Mouse (Mus musculus): ENCODE results near the gene Zfp106.
A peak's percentile ranks its signal among the peaks of the same experiment; 100 is the strongest.

Zfp106 gene

DNA sequence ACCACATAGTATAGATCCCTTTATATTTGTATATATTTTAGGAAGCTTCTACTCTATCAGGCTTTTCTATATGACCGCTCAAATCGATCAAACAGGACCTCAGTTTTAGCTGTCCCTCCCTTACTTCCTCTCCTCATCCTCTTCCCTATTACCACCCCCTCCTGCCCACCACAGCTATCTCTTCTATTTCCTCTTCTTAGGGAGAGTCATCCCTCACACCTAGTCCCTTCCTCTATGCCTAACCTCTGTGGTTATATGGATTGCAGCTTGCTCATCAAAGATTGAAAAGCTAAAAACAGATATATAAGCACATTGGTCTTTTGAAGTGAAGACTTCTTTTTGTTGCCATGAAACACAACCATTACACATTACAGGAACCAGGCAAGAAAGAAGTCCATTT lies 18.9 kb downstream of the Zfp106 start:
- no peak for DNase-seq (ENCODE audit: low spot score)

DNA sequence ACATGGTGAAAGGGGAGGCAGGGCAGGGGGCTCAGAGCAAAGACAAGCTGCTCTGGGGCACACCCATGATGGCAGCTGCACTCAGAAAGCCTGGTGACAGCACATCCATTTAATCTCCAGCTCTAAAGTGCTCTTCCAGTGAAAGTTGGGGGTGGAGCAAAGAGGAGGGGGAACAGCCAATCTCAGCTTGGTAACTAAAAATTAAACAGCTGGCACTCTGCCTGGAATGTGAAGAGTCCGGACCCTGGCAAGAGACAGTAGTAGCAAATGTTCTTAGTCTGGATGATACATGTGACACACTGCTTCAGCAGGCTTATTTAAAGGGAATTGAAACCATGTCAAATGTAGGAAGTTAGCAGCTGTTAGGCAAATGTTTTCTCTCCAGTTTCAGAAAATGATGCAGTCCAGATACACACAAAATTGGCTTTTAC lies 23.9 kb downstream of the Zfp106 start:
- DNase-seq (ENCODE audit: low spot score) = peak; percentile 94

DNA sequence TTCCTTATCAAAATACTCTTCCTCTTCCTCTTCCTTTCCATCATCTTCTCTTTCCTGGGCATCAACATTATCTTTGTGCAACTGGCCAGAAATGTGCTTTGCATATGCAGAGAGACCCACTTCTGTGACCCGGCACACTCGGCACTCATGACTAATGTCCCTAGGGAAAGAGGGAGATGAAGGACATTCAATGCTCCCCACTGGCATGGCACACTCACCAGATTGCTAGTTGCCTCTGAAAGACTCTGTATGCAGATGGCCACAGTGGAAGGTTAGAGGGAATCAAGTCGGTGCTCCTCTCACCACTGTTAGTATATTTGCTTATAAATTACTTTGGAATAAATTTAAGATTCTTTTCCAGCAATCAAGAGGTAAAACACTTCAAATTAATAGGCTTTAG lies 24.3 kb downstream of the Zfp106 start:
- DNase-seq (ENCODE audit: low spot score) = no peak

DNA sequence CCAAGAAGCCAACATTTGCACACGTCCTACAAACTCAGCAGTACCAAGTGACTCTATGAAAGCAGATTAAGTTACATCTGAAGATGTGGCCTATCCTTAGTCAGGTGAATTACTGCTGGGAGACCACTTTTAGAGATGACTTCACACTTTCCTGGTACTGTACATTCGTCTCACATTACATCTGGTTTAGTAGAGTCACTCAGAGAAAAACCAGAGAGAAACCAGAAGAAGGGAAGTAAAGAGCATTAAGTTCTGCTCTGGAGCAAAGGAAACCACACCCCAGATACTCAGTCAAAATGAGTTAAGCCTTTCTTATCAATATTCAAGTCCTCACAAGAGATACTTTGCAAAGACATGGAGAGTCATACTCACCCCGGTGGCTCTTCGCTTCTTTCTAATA lies 32.4 kb downstream of the Zfp106 start:
- DNase-seq (ENCODE audit: low spot score) = no peak

DNA sequence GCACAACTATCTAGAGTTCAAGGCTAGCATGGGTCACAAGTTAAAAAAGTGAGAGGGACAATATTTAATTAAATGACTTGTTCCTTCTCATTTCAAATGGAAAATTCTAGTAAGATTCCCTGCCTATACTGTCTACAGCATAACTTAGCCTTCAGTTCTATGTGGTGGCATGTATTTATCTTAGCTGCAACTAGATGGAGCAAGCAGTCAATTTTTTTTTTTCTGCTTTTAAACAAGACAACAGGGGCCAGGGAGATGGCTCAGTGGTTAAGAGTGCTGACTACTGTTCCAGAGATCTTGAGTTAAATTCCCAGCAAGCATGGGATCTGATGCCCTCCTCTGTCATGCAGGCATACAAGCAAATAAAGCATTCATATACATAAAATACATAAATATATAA lies 34.1 kb downstream of the Zfp106 start:
- no peak for DNase-seq (ENCODE audit: low spot score)

DNA sequence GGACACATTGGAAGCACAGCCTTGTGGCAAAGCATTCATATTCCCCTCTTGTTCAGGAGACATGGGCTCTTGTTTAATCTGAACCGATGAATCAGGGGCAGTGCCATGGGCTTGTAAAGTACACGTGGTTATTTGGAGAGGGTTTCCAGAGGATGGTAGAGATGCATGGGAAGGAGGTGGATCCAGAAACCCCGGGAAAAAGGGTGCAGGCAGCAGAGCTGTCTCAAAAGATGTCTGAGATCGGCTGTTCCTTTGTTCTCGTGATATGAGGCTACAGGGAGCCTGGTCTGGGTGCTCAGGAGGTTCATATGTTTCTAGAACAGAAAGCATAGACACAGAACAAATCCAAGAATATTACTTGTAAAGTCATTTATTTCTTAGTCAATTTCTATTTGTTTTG lies 36.9 kb downstream of the Zfp106 start:
- DNase-seq (ENCODE audit: low spot score) = no peak

DNA sequence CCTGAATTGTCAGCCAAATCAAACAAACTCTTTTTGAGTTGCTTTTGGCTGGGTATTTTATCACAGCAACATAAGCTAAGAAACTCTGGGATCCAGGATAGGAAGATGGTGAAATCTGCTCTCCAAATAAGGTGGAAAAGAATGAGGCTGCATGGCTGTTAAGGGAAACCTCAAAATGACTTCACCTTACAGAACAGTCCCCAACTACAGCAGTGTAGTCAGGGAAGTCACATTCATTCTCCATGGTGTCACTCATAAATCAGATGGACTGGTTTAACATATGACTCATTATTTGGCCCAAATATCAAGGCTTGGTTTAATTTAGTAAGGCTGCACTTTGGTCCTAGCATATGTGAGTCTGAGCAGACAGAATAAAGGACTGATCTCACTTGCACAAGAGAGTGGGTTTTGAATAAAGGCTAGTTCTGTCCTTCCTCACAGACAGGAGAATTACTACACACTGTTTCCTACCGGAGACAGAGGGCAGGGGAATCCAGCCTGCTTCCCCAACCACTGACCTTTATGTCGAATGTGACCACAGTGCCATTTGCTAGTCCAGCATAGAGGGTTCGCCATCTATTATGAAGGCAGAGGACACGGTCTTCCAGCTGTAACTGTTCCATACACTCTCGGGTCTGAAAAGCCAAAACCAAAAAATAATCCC lies 45.0 kb downstream of the Zfp106 start:
- peak; percentile 41 for DNase-seq (ENCODE audit: low spot score)

DNA sequence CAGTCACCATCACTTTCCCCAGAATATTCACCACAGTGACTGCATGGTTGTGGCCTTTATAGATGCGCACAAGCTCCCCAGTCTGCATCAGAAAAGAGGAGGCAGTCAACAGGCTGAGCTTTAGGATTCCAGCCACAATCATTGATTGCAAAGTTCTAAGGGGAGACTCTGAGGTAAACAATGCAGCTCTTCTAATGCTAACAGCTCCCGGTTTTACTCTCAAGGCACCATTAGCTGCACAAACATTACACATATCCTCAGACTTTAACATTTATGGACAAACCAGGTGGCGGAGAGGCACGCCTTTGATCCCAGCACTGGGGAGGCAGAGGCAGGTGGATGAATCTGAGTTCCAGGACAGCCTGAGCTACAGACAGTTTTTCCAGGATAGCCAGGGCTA lies 49.5 kb downstream of the Zfp106 start:
- no peak for DNase-seq (ENCODE audit: low spot score)

DNA sequence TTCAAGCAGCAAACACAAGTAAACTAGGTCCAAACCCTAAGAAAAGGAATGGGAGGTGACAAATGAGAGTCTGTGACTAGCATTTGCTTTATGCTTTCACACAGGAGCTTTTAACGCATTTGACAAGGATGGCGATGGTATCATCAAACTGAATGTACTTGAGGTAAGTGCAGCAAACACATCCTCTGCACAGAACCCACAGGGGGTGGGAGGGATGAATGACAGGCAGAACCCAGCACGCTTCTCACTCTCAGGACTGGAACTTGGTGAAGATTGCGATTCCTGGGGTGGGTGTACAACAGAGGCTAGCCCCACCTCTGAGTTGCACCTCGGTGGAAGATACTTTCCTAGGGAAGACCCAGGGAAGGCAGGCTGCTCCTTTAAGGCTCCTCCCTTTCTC lies 59.7 kb downstream of the Zfp106 start:
- DNase-seq (ENCODE audit: low spot score) = no peak

DNA sequence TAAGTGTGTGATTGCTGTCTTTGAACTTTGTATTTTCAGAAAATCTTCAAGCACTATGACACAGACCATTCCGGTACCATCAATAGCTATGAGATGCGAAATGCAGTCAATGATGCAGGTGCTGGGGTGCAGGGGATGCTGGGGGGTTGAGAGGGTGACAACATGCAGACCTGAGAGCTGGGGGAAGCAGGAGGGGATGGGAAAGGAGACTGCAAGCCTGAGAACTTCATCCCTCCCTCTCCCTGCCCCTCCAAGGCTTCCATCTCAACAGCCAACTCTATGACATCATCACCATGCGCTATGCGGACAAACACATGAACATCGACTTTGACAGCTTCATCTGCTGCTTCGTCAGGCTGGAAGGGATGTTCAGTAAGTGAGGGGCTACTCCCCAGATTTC lies 60.5 kb downstream of the Zfp106 start:
- DNase-seq (ENCODE audit: low spot score) = no peak

DNA sequence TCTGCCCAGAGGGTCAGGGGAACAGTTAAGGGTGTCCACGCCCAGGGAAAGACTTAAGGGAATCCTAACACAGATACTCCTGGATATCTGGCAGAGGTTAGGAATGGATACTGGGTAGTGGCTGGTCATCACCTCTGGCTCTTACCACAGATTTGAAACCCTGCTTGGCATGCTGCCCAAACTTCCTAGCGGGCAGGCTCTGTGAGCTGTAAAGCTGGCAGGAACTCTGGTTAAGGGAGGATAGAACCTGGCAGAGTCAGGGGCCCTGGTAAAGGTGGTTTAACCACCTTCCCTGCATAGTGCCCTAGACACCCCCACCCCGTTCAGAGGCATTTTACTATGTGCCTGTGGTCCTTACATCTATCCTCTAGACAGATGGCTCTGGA lies 61.0 kb downstream of the Zfp106 start:
- peak; percentile 67 for DNase-seq (ENCODE audit: low spot score)

DNA sequence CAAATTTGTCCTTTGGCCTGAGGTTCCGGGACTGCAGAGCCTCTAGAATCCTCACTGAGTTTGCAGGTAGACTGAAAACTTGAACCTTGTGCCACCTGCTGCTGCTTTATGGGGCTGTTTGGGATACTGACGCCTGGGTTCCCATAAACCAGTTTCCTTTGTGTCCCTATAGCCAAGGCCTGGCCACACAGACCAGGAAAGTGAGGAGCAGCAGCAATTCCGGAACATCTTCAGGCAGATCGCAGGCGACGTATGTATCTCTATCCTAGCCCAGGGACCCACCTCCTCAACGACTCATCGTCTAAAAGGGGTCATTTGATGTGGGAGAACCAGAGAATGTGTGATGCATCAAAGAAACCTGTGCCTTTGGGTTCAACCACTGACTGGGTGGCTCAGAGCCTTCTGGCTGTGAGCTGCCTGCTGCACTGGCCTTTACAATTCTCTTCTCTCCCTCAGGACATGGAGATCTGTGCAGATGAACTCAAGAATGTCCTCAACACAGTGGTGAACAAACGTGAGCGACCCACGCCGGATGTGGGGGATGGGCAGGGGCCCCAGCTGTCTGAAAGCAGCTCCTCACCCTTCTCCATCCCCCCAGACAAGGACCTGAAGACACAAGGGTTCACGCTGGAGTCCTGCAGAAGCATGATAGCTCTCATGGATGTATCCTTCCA lies 61.6 kb downstream of the Zfp106 start:
- DNase-seq (ENCODE audit: low spot score) = no peak

DNA sequence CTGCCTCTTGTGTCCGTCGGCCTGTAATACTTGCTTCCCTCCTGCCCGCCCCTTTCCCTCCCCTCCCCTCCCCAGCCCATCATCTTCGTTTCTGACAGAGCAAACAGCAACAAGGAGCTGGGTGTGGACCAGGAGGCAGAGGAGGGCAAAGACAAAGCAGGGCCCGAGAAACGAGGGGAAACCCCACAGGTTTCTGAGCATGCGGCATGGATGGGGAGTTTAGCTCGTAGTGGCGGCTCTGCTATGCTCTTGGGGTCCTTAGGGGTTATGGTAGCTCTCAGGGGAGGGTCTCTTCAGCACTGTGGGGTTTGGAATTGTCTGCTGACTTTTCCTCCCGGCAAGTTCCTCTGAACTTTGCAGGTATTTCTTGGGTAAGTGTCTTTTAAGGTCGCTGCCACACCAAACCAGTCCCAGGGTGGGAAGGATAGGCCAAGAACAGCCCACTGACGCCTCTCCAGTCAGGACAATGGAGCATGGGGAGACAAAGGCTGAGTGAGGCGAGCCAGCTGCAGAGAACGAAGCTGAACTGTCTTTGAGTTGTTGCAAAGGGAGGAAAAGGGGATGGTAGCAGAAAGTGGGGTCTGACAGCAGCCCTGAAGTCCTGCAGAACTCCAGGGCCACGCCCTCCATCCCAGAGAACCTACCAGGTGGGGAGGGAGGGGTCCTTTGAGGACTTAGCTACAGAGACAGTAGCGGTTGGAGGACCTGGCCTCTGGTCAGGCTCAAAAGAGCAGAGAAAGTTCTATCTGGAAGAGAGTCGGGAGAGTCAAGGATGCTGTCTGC lies 62.3 kb downstream of the Zfp106 start:
- DNase-seq (ENCODE audit: low spot score) = no peak

DNA sequence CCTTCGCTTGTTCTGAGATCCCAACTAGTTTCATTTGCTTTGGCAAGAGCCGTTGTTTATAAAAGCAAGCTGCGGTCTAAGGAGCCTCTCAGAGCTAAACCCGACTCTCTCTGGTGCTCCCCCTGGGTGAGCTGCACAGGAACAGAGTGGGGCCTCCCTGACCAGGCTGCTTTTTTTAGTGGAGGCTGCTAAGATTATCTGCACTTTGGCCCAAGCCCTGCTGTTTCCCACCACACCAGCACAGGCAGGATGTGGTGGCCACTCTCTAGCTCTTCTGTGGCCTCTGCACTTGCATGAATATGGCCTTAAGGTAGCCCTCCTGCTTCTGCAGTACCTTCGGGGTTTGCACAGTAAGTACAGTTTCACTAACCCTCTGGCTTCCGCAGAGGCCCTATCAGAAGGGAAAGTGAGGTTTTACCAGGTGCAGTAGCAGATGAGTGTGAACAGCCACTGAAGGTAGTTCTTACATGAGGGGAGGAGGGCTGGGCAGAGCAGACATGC lies 63.6 kb downstream of the Zfp106 start:
- no peak for DNase-seq (ENCODE audit: low spot score)

DNA sequence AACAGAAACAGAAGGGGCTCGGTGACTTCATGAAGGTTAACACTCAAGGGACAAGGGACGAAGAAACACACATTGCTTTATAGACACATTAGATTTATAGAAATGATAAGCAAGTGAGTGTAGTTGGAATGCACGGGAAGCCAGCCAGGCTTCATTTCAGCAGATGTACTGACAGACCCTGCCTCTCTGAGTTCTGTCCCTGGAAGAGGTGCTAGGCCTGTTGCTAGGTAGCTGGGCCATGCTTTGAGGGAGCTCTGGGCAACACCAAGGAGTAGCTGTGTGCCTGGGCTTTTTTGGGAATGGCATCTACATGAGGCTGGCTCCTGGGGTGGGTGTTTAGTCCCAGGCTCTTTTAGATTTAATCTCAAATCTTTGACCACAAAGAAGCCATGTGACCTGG lies 67.1 kb downstream of the Zfp106 start:
- no peak for DNase-seq (ENCODE audit: low spot score)

DNA sequence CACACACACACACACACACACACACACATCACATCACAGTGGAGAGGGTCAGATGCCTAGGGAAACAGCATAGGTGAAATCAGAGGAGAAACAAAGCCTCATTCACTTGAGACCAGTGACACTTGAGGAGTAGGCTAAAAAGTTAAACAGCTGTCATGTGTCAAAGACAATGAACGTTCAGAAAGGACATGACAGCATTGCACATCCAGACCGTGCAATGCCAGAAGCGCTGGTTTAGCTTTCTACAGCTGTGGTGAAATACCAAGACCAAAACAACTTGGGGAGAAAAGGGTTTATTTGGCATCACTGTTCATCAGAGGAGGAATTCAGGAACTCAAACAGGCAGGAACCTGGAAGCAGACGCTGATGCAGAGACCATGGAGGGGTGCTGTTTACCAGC lies 70.4 kb downstream of the Zfp106 start:
- no peak for DNase-seq (ENCODE audit: low spot score)

DNA sequence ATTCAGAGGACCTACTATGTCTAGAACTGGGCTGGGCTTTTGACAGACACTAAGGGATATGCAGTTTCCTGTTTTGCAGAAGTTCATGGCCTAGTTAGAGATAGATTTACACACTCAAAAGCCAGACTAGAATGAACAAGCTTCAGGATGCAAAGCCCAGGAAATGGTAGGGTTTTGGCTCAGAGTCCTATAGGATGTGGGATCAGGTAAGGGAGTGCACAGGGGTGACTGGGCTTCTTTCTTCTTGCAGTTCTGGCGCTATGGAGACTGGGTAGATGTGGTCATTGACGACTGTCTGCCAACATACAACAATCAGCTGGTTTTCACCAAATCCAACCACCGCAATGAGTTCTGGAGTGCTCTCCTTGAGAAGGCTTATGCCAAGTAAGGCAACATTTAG lies 79.4 kb downstream of the Zfp106 start:
- no peak for DNase-seq (ENCODE audit: low spot score)

DNA sequence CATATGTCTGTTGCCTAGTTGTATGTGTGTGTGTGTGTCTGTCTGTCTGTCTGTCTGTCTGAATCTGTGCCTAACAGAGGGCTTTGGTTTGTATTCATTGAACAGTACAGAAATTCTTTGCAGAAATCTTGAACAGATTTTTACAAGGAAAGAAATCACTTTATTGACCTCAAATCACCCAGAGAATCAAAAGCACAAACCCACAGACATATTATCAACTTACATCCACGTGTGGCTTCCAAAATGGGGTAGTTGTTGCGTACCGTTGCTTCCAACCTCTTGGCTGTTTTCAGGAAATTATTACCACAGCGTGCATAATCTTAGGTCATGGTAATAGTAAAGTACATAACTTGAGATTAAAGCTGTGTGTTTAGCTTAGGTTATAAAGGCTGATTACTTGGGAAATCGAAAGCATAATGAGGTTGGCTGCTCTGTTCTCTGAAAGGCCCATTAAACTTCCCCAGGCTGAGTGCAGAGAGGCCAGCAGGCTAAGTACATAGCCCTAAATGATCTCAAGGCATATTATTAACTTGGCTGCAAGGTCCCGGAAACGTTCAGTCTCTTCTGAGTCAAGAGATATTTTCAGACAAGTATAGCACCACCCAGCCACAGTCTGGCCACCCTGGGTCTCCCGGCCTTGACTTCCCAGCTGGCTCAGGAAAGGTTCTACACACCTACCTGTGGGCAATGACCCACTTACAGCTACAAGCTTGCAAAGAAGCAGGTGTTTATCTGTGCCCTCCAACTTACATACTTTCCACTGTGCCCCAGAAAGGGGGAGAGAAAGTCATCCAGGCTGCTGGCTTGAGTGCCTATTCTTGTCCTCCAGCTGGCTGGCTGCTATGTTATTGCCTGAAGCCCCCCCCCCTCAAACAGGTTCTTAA lies 80.9 kb downstream of the Zfp106 start:
- DNase-seq (ENCODE audit: low spot score) = no peak

DNA sequence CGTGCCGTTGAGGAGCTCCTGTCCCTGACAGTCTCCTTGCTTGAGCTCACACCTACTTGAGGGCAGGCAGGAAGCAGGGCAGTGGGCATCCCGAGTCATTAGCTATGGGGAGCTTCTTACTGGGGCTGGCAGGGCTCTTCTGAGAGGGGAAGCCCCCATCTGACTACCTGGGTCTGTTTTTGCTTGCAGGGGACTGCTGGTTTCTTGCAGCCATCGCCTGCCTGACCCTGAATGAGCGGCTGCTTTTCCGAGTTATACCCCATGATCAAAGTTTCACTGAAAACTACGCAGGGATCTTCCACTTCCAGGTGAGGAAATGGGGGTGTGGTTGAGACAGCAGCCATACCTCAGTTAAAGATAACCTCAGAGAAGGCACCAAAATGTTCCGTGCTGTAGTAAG lies 81.7 kb downstream of the Zfp106 start:
- no peak for DNase-seq (ENCODE audit: low spot score)

DNA sequence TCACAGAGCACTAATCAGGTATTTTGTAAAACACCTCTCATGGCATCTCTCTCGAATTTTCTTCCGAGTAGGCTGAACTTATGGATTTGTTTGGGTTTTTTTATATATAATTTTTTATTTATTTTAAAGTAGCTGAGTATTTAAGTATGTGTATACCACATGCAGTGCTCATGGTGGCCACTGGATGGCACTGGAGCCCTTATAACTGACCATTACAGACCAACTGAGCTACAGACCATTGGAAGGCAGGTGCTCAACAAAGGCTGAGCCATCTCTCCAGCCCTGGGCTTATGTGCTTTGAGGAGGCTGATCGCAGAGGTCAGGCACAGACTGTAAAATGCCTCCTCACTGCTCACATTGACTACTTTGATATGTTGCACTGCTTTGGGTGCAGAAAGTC lies 85.0 kb downstream of the Zfp106 start:
- DNase-seq (ENCODE audit: low spot score) = peak; percentile 77

DNA sequence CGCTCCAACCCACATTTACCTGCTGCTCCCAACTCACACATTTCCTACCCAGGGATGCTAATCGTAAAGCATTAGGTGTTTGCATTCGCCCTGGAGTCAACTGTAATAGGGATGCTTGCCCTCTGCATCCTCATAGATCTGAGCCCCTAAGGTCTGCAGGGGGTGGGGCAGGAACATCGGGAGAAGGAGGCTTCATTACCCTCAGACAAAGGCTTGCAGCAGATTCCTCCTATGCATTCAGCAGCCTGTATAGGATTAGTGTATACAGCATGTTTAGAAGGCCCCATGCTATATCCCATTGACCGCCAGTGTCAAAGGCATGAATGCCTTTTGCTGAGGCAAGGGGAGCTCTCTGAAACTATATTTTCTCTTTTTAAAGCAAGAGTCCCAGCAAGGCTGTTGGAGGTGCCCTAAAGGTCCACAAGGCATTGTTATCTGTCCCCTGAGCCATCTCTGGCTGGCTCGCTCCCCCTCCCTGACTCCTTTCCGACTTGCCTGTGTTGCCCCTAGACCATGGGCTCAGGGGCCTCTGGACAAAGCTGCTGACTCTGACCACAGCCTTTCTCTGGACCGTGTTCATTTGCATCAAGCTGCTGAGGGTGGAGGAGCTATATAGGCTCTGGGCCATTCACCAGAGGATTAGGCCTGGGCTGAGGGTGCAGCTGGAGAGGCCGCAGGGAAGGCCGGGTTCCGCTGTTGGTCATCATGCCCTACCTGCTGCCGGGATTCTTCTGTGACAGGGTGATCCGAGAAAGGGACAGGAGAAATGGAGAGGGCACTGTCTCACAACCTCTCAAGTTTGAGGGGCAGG lies 87.2 kb downstream of the Zfp106 start:
- DNase-seq (ENCODE audit: low spot score) = no peak
